Mouse (Mus musculus): ENCODE measurements at regions not wholly inside any gene's neighbourhood (a gene's known extent, or its start where the extent isn't known, plus 50 kb on each side); places are given as distances from the start of the nearest gene placed in this dataset.

DNA sequence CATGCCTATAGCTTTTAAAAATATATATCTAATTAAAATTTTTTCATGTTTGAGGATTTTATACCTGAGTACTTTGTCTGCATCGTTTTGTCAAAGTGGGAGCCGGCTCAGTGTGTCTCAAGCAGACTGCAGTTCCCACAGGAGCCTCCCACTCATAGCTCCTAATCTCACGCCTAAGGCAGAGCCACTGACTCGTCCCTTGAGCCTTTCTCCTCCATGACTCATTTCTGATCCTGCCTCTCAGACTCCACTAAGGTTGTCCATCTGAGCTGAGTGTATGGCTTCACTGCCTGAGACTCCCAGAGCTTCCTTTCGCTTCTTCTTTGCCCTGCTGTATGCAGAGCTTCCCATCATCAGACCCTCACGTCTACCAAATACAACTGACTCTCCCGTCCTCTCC, 98.8 kb downstream of the Efnb2 start:
- H3K4me1 ChIP-seq (ENCODE audit: control insufficient read depth, insufficient read depth, insufficient read length): no peaks in the 10 kb centered on the region
- no peak overlapping the region for H3K27ac ChIP-seq (ENCODE audit: insufficient read depth, low read length)
- no peak for DNase-seq (ENCODE audit: low read depth in 1 of 2, low spot score in 2 of 2)
- H3K27me3 ChIP-seq (ENCODE audit: control insufficient read depth, insufficient read depth, low read length): no peaks in the 10 kb centered on the region
- no peak overlapping the region for H3K4me3 ChIP-seq (ENCODE audit: extremely low read depth, insufficient read depth, insufficient read length)
- 79% methylated on average over 7 of the region's 7 CpGs for WGBS
- H3K36me3 ChIP-seq (ENCODE audit: control insufficient read depth, insufficient read depth, low read length): no peaks in the 10 kb centered on the region
- TF ChIP-seq POLR2A (IDR thresholded peaks at IDR 0.05; ENCODE audit: low read depth, low read length) (no peak), CTCF (IDR thresholded peaks at IDR 0.05; ENCODE audit: extremely low read depth, insufficient read depth, insufficient read length, insufficient replicate concordance) (no peak)

- H3K4me1 ChIP-seq (ENCODE audit: control insufficient read depth, insufficient read depth, insufficient read length): no peaks in the 10 kb centered on the region
- H3K27ac ChIP-seq (ENCODE audit: insufficient read depth, low read length): no peak overlapping the region
- H3K27me3 ChIP-seq (ENCODE audit: control insufficient read depth, insufficient read depth, low read length): no peaks in the 10 kb centered on the region
- H3K4me3 ChIP-seq (ENCODE audit: extremely low read depth, insufficient read depth, insufficient read length): no peak overlapping the region
- DNase-seq (ENCODE audit: low read depth in 1 of 2, low spot score in 2 of 2): no peak
- no peaks in the 10 kb centered on the region for H3K36me3 ChIP-seq (ENCODE audit: control insufficient read depth, insufficient read depth, low read length)
- WGBS: 94% methylated on average over 7 of the region's 7 CpGs
- TF ChIP-seq CTCF (IDR thresholded peaks at IDR 0.05; ENCODE audit: extremely low read depth, insufficient read depth, insufficient read length, insufficient replicate concordance): no peak
- no peak for TF ChIP-seq POLR2A (IDR thresholded peaks at IDR 0.05; ENCODE audit: low read depth, low read length)
These were observed 103.0 kb downstream of the Efnb2 start for GRCm38 (mm10) chr8:8558050-8558449.

DNA sequence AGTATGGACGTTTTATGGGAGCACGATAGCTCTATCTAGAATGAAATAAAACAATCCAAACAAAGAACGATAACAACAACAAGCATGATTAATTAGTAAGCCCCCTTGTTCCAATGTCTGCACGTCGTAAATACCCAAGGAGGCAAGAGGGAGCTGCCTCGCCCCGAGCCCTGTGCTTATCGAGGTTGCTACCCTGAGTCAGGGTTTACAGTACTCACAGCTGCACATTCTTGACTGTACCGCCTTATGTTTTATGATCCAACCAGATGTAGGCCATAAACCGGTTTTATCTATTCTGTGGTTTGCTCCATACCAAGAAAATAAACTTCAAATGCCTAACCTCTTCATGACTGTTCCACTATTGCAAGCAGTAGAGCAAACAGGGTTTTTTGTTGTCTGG, 104.9 kb downstream of the Efnb2 start:
- Histone ChIP-seq H3K27me3 (ENCODE audit: control insufficient read depth, insufficient read depth, low read length) (no peaks in the 10 kb centered on the region), H3K4me1 (ENCODE audit: control insufficient read depth, insufficient read depth, insufficient read length) (no peaks in the 10 kb centered on the region), H3K27ac (ENCODE audit: insufficient read depth, low read length) (no peak overlapping the region), H3K36me3 (ENCODE audit: control insufficient read depth, insufficient read depth, low read length) (no peaks in the 10 kb centered on the region), H3K4me3 (ENCODE audit: extremely low read depth, insufficient read depth, insufficient read length) (no peak overlapping the region)
- TF ChIP-seq CTCF (IDR thresholded peaks at IDR 0.05; ENCODE audit: extremely low read depth, insufficient read depth, insufficient read length, insufficient replicate concordance) (no peak), POLR2A (IDR thresholded peaks at IDR 0.05; ENCODE audit: low read depth, low read length) (no peak)
- no peak for DNase-seq (ENCODE audit: low read depth in 1 of 2, low spot score in 2 of 2)
- WGBS: 87% methylated on average over 10 of the region's 10 CpGs

GRCm38 (mm10) chr8:8554691-8555090, 106.4 kb downstream of the Efnb2 start:
- H3K36me3 ChIP-seq (ENCODE audit: control insufficient read depth, insufficient read depth, low read length): no peaks in the 10 kb centered on the region
- WGBS: 88% methylated on average over 5 of the region's 5 CpGs
- no peak for DNase-seq (ENCODE audit: low read depth in 1 of 2, low spot score in 2 of 2)
- no peak for TF ChIP-seq CTCF (IDR thresholded peaks at IDR 0.05; ENCODE audit: extremely low read depth, insufficient read depth, insufficient read length, insufficient replicate concordance)
- no peak for TF ChIP-seq POLR2A (IDR thresholded peaks at IDR 0.05; ENCODE audit: low read depth, low read length)
- H3K4me1 ChIP-seq (ENCODE audit: control insufficient read depth, insufficient read depth, insufficient read length): no peaks in the 10 kb centered on the region
- H3K27me3 ChIP-seq (ENCODE audit: control insufficient read depth, insufficient read depth, low read length): no peaks in the 10 kb centered on the region
- H3K27ac ChIP-seq (ENCODE audit: insufficient read depth, low read length): no peak overlapping the region
- H3K4me3 ChIP-seq (ENCODE audit: extremely low read depth, insufficient read depth, insufficient read length): no peak overlapping the region

GRCm38 (mm10) chr8:8552779-8553178, 108.3 kb downstream of the Efnb2 start:
- no peak for DNase-seq (ENCODE audit: low read depth in 1 of 2, low spot score in 2 of 2)
- no peak overlapping the region for H3K4me3 ChIP-seq (ENCODE audit: extremely low read depth, insufficient read depth, insufficient read length)
- H3K36me3 ChIP-seq (ENCODE audit: control insufficient read depth, insufficient read depth, low read length): no peaks in the 10 kb centered on the region
- no peak for TF ChIP-seq CTCF (IDR thresholded peaks at IDR 0.05; ENCODE audit: extremely low read depth, insufficient read depth, insufficient read length, insufficient replicate concordance)
- TF ChIP-seq POLR2A (IDR thresholded peaks at IDR 0.05; ENCODE audit: low read depth, low read length): no peak
- no peaks in the 10 kb centered on the region for H3K4me1 ChIP-seq (ENCODE audit: control insufficient read depth, insufficient read depth, insufficient read length)
- H3K27ac ChIP-seq (ENCODE audit: insufficient read depth, low read length): no peak overlapping the region
- WGBS: 93% methylated on average over 1 of the region's 1 CpGs
- H3K27me3 ChIP-seq (ENCODE audit: control insufficient read depth, insufficient read depth, low read length): no peaks in the 10 kb centered on the region

- TF ChIP-seq POLR2A (IDR thresholded peaks at IDR 0.05; ENCODE audit: low read depth, low read length): no peak
- no peak for TF ChIP-seq CTCF (IDR thresholded peaks at IDR 0.05; ENCODE audit: extremely low read depth, insufficient read depth, insufficient read length, insufficient replicate concordance)
- Histone ChIP-seq H3K36me3 (ENCODE audit: control insufficient read depth, insufficient read depth, low read length) (no peaks in the 10 kb centered on the region), H3K4me3 (ENCODE audit: extremely low read depth, insufficient read depth, insufficient read length) (no peak overlapping the region), H3K27ac (ENCODE audit: insufficient read depth, low read length) (no peak overlapping the region), H3K27me3 (ENCODE audit: control insufficient read depth, insufficient read depth, low read length) (no peaks in the 10 kb centered on the region), H3K4me1 (ENCODE audit: control insufficient read depth, insufficient read depth, insufficient read length) (no peaks in the 10 kb centered on the region)
- 82% methylated on average over 5 of the region's 5 CpGs for WGBS
- no peak for DNase-seq (ENCODE audit: low read depth in 1 of 2, low spot score in 2 of 2)
These were observed 124.4 kb downstream of the Efnb2 start for GRCm38 (mm10) chr8:8536626-8537025.

- 77% methylated on average over 6 of the region's 6 CpGs for WGBS
- TF ChIP-seq POLR2A (IDR thresholded peaks at IDR 0.05; ENCODE audit: low read depth, low read length): no peak
- H3K27me3 ChIP-seq (ENCODE audit: control insufficient read depth, insufficient read depth, low read length): no peaks in the 10 kb centered on the region
These were observed 126.3 kb downstream of the Efnb2 start for GRCm38 (mm10) chr8:8534787-8535186.

More at GRCm38 (mm10) chr8:8534787-8535186, 126.3 kb downstream of the Efnb2 start:
- no peak for DNase-seq (ENCODE audit: low read depth in 1 of 2, low spot score in 2 of 2)
- H3K36me3 ChIP-seq (ENCODE audit: control insufficient read depth, insufficient read depth, low read length): no peaks in the 10 kb centered on the region
- no peak overlapping the region for H3K27ac ChIP-seq (ENCODE audit: insufficient read depth, low read length)
- H3K4me1 ChIP-seq (ENCODE audit: control insufficient read depth, insufficient read depth, insufficient read length): no peaks in the 10 kb centered on the region
- no peak overlapping the region for H3K4me3 ChIP-seq (ENCODE audit: extremely low read depth, insufficient read depth, insufficient read length)
